Mouse (Mus musculus): ENCODE results near the gene Lrch2.
"Not testable (repeated sequence)": the region's sequence is repeated elsewhere in the genome, so short reads cannot be mapped to it uniquely, and the experiment has no call there.

The Lrch2 gene

DNA sequence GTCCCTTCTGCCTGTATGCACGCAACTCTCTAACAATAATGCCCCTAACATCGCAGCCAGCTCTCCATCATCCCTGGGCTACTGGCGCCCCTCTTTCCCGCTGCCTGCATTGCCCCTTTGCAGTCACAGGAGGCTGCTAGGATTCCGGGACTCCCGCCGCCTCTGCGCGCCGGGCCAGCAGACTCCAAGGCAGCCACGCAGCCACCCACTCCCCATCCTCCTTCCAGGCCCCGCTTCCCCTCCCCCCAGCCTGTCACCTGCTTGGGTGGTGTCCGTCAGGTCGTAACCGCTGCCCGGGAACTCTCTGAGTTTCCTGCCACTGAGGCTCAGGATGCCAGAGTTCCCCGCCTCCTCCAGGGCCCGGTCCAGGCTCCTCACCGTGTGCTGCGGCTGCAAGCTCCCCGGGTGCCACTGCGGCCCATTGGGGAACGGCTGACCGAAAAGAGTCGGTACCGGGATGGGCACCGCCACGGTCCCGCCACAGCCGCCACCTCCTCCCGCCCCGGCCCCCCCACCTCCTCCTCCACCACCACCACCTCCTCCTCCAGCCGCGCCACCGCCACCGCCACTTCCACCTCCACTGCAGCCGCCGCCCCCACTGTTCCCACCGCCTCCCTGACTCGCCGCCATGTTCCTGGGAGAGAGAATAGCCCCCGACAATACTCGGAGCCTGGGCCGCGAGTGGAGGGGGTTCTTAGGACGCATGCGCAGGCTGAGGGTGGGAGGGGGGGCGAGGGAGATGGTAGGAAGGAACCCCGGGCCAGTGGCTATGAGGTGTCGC lies at the start of gene Lrch2:
Gene Lrch2 (minus strand): TSS at position 661 of the 781 bp plus-strand sequence.
- in situ Hi-C loops (cut with MboI) = no loop called here

DNA sequence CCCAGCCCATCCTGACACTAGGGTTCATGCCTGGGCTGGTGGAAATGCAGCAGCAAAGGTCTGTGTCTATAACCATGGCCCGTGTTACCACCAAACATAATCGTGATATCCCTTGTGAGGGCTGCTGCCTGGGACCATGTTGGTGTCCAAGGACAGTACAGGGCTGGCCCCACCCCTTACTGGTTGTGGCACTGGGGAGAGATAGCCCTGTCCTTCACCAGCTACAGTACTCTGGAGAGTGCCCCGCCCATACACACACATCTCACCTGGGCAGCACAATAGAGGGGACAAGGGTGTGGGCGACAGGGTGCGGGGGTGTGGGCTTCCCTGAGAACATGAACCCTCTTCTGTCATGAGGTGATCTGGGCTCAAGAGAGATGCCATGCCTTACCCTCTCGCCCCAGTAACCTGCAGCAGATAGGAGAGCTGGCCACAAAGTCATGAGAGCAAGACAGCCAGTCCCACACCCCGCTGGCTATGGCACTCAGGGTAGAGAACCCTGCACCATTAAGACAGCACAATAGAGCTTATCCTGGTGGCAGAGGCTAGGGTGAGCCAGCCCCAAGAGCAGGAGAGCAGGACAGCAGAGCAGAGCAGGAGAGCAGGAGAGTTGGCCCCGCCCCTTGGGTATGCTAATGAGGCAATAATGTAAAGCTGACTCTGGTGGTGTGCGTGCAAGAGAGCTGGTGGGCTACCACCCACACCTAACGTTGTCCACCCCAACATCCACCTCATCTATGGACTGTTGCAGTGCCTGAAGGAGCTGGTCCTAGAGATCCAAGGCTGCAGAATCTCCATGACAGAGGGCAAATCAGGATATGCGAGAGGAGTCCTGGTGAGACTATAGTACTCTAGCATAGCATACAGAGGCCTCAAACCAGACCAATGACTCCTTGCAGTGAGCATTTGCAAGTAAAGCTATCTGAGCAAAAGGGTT lies 12.7 kb downstream of the Lrch2 start:
- in situ Hi-C loops (cut with MboI) = no loop called here

DNA sequence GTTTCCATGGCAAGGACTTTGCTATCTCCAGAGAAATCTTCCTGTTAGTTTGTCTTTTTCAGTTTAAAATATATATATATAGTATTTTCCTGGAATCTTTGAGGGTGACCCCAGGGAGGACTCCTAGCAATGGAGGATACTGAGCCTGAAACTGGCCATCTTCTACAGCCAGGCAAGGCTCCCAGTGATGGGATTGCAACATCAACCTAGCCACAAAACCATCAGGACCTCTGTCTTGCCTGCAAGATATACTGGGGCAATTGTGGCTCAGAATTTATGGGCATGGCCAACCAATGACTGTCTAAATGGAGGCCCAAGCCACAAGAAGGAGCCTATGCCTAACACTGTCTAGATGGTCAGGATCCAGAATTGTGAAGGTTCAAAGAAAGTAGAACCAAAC lies 15.5 kb downstream of the Lrch2 start:
- in situ Hi-C loops (cut with MboI) = no loop called here

- in situ Hi-C loops (cut with MboI) = not testable (repeated sequence)
Measured at GRCm38 (mm10) chrX:147537117-147537516, 16.8 kb downstream of the Lrch2 start.

GRCm38 (mm10) chrX:147535616-147536015 lies 18.3 kb downstream of the Lrch2 start:
- in situ Hi-C loops (cut with MboI) = no loop called here

GRCm38 (mm10) chrX:147531675-147532074 lies 22.2 kb downstream of the Lrch2 start:
- in situ Hi-C loops (cut with MboI) = no loop called here

- in situ Hi-C loops (cut with MboI) = no loop called here
Measured at GRCm38 (mm10) chrX:147527646-147528172, 26.2 kb downstream of the Lrch2 start.

DNA sequence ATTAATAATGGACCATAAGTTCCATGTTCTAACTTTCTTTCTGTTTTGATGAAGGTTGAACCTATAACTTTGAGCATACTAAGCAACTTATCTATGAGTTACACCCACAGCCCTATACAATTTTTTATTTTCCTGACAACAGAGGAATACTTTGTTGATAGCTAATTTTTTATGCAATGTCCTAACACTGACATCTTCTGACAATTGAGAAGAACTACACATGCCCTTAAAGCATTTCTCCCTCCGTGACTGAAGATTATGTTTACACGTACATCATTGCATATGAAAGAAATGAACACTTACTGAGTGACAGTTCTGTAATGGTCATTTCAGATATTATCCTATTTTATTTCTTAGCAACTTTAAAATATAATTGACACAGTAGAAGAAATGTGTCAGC lies 64.3 kb downstream of the Lrch2 start:
- in situ Hi-C loops (cut with MboI) = no loop called here

DNA sequence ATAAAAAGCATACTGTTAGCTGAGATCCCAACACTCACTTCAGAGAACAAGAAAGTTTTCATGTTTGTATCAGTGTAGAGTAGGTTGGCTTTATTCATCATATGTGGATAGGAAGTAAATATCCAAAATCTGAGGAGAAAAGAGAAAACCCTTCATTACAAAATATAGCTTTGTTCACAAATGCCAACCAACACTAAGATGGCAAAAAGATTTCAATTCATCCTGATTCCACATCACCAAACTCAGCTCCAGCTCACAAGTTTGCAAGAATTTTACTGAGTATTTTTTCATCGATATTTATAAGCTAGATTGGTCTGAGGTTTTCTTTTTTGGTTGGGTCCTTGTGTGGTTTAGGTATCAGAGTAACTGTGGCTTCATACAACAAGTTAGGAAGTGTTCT lies 100.3 kb downstream of the Lrch2 start, which contains the start of gene Vmn1r239-ps:
Gene Vmn1r239-ps (minus strand): TSS at position 101 of the 400 bp plus-strand sequence.
- in situ Hi-C loops (cut with MboI) = not testable (repeated sequence)

DNA sequence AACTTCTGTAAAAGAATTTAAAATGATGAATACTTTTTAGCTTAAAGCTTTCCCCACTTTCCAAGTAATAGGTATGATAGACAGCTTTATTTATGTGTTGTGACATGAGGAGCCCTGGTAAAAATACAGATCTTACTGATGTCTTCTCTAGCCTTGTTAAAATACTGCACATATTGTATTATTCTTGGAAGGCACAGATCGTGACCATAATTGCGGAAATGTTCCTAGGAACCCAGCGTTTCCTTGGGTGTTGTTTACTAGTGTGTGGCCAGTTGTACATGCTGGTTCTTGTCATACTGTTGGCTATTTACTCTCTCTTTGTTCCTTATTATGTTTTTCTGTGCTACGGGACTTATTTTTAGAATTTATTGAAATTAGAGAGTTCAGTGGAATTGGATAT lies 110.5 kb downstream of the Lrch2 start:
- in situ Hi-C loops (cut with MboI) = no loop called here

- in situ Hi-C loops (cut with MboI) = no loop called here
Measured at GRCm38 (mm10) chrX:147435400-147435799, 118.5 kb downstream of the Lrch2 start.

- in situ Hi-C loops (cut with MboI) = no loop called here
Measured at GRCm38 (mm10) chrX:147429753-147430152, 124.1 kb downstream of the Lrch2 start.

DNA sequence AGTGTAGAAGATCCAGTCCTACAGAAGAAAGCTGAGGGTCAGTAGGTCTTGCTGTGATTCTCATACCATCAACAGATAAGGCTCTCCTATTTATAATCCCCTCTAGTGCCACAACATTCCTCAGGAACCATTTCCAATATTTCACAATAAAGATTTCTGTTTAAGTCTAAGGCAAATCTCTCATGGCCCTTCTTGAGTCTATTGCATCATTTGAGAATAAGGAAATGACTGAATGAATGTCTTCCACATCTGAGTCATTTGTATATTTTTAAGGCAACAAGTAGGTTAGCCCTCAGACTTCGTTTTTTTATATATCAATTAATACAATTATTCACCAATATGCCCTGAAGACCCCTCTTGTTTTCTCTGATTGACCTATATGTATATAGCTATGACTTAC lies 124.8 kb downstream of the Lrch2 start, which contains the start of gene Il13ra2:
Gene Il13ra2 (minus strand): TSS at position 64 of the 400 bp plus-strand sequence.
- in situ Hi-C loops (cut with MboI) = no loop called here

All from mature B cell (primary cell).